Mouse (Mus musculus): ENCODE data around the gene 4930524J08Rik. TPM values are rescaled to one million over a fixed set of nuclear protein-coding genes. Genes with fewer than 3 reads are reported as not detected.

4930524J08Rik gene
- 7.8 and 9.8 TPM in 2 replicates for polyA plus RNA-seq (2012)

- TF ChIP-seq GATA1 (IDR thresholded peaks at IDR 0.05; ENCODE audit: low read length) = no peak
These were observed at the start of gene 4930524J08Rik, which contains the start of gene Hnrnpd for GRCm38 (mm10) chr5:99978699-99979442. Gene 4930524J08Rik (plus strand): TSS chr5:99979061. Gene Hnrnpd (minus strand): TSS chr5:99978938.

GRCm38 (mm10) chr5:99931910-99932309 is 47.0 kb upstream of the 4930524J08Rik start:
- TF ChIP-seq GATA1 (IDR thresholded peaks at IDR 0.05; ENCODE audit: low read length) = no peak

- TF ChIP-seq GATA1 (IDR thresholded peaks at IDR 0.05; ENCODE audit: low read length) = no peak
These were observed 39.4 kb upstream of the 4930524J08Rik start for GRCm38 (mm10) chr5:99939440-99939839.

- no peak for TF ChIP-seq GATA1 (IDR thresholded peaks at IDR 0.05; ENCODE audit: low read length)
These were observed 37.6 kb upstream of the 4930524J08Rik start for GRCm38 (mm10) chr5:99941273-99941672.

- no peak for TF ChIP-seq GATA1 (IDR thresholded peaks at IDR 0.05; ENCODE audit: low read length)
These were observed 36.9 kb upstream of the 4930524J08Rik start for GRCm38 (mm10) chr5:99941776-99942502.

- TF ChIP-seq GATA1 (IDR thresholded peaks at IDR 0.05; ENCODE audit: low read length) = no peak
These were observed 26.3 kb upstream of the 4930524J08Rik start for GRCm38 (mm10) chr5:99952513-99952912.

- no peak for TF ChIP-seq GATA1 (IDR thresholded peaks at IDR 0.05; ENCODE audit: low read length)
These were observed 25.0 kb upstream of the 4930524J08Rik start for GRCm38 (mm10) chr5:99953883-99954282.

GRCm38 (mm10) chr5:99958666-99959065 is 20.2 kb upstream of the 4930524J08Rik start:
- no peak for TF ChIP-seq GATA1 (IDR thresholded peaks at IDR 0.05; ENCODE audit: low read length)

- no peak for TF ChIP-seq GATA1 (IDR thresholded peaks at IDR 0.05; ENCODE audit: low read length)
These were observed 19.5 kb upstream of the 4930524J08Rik start for GRCm38 (mm10) chr5:99959236-99959936.

- TF ChIP-seq GATA1 (IDR thresholded peaks at IDR 0.05; ENCODE audit: low read length) = no peak
These were observed 18.9 kb upstream of the 4930524J08Rik start for GRCm38 (mm10) chr5:99959960-99960359.

GRCm38 (mm10) chr5:99973941-99974340 is 4.9 kb upstream of the 4930524J08Rik start:
- no peak for TF ChIP-seq GATA1 (IDR thresholded peaks at IDR 0.05; ENCODE audit: low read length)

GRCm38 (mm10) chr5:99975061-99975460 is 3.8 kb upstream of the 4930524J08Rik start:
- TF ChIP-seq GATA1 (IDR thresholded peaks at IDR 0.05; ENCODE audit: low read length) = no peak

GRCm38 (mm10) chr5:99975776-99976175 is 3.1 kb upstream of the 4930524J08Rik start:
- TF ChIP-seq GATA1 (IDR thresholded peaks at IDR 0.05; ENCODE audit: low read length) = no peak

- no peak for TF ChIP-seq GATA1 (IDR thresholded peaks at IDR 0.05; ENCODE audit: low read length)
These were observed 2.4 kb upstream of the 4930524J08Rik start for GRCm38 (mm10) chr5:99976334-99976955.

GRCm38 (mm10) chr5:99977516-99978301 is 1.2 kb upstream of the 4930524J08Rik start:
- TF ChIP-seq GATA1 (IDR thresholded peaks at IDR 0.05; ENCODE audit: low read length) = no peak

All from G1E-ER4 (cell line).